Mouse (Mus musculus): ENCODE measurements around the gene Acer2. TPM values are rescaled to one million over a fixed set of nuclear protein-coding genes. Genes with fewer than 3 reads are reported as not detected.

Gene Acer2
- polyA plus RNA-seq, 1 experiment, result 8.8 TPM

- Histone ChIP-seq H3K36me3 (ENCODE audit: control insufficient read depth, insufficient read depth, low read length) (no peaks in the 10 kb centered on the region), H3K27ac (ENCODE audit: insufficient read depth, low read depth, low read length) (no peak overlapping the region), H3K4me1 (ENCODE audit: control insufficient read depth, insufficient read depth, insufficient read length, low read length) (peaks cover 5% of the 10 kb centered on the region; the same call in 1 of the 2 replicates), H3K27me3 (ENCODE audit: control insufficient read depth, insufficient read depth, low read length) (no peaks in the 10 kb centered on the region), H3K4me3 (ENCODE audit: low read depth, low read length) (no peak overlapping the region)
- TF ChIP-seq CTCF (IDR thresholded peaks at IDR 0.05; ENCODE audit: extremely low read depth, insufficient read length, insufficient replicate concordance, low read depth, low read length) (no peak), POLR2A (IDR thresholded peaks at IDR 0.05; ENCODE audit: low read depth, low read length) (no peak)
Observed at GRCm38 (mm10) chr4:86871988-86872387, 2.2 kb upstream of the Acer2 start.

- Histone ChIP-seq H3K27ac (ENCODE audit: insufficient read depth, low read depth, low read length) (no peak overlapping the region), H3K36me3 (ENCODE audit: control insufficient read depth, insufficient read depth, low read length) (no peaks in the 10 kb centered on the region), H3K4me3 (ENCODE audit: low read depth, low read length) (no peak overlapping the region), H3K27me3 (ENCODE audit: control insufficient read depth, insufficient read depth, low read length) (no peaks in the 10 kb centered on the region), H3K4me1 (ENCODE audit: control insufficient read depth, insufficient read depth, insufficient read length, low read length) (peaks cover 5% of the 10 kb centered on the region; the same call in 1 of the 2 replicates)
- TF ChIP-seq CTCF (IDR thresholded peaks at IDR 0.05; ENCODE audit: extremely low read depth, insufficient read length, insufficient replicate concordance, low read depth, low read length) (no peak), POLR2A (IDR thresholded peaks at IDR 0.05; ENCODE audit: low read depth, low read length) (no peak)
- 64% methylated on average over 4 of the region's 4 CpGs for WGBS
Observed at GRCm38 (mm10) chr4:86873072-86873471, 1.1 kb upstream of the Acer2 start.

- 91% methylated on average over 2 of the region's 2 CpGs for WGBS
- Histone ChIP-seq H3K4me3 (ENCODE audit: low read depth, low read length) (no peak overlapping the region), H3K4me1 (ENCODE audit: control insufficient read depth, insufficient read depth, insufficient read length, low read length) (peaks cover 5% of the 10 kb centered on the region; the same call in 1 of the 2 replicates), H3K27ac (ENCODE audit: insufficient read depth, low read depth, low read length) (no peak overlapping the region), H3K36me3 (ENCODE audit: control insufficient read depth, insufficient read depth, low read length) (no peaks in the 10 kb centered on the region), H3K27me3 (ENCODE audit: control insufficient read depth, insufficient read depth, low read length) (no peaks in the 10 kb centered on the region)
- TF ChIP-seq CTCF (IDR thresholded peaks at IDR 0.05; ENCODE audit: extremely low read depth, insufficient read length, insufficient replicate concordance, low read depth, low read length) (no peak), POLR2A (IDR thresholded peaks at IDR 0.05; ENCODE audit: low read depth, low read length) (no peak)
Observed at GRCm38 (mm10) chr4:86879477-86879876, 5.3 kb downstream of the Acer2 start.

GRCm38 (mm10) chr4:86881178-86881577 lies 7.0 kb downstream of the Acer2 start:
- no peaks in the 10 kb centered on the region for H3K27me3 ChIP-seq (ENCODE audit: control insufficient read depth, insufficient read depth, low read length)
- H3K36me3 ChIP-seq (ENCODE audit: control insufficient read depth, insufficient read depth, low read length), result no peaks in the 10 kb centered on the region
- no peak for TF ChIP-seq POLR2A (IDR thresholded peaks at IDR 0.05; ENCODE audit: low read depth, low read length)
- no peak for TF ChIP-seq CTCF (IDR thresholded peaks at IDR 0.05; ENCODE audit: extremely low read depth, insufficient read length, insufficient replicate concordance, low read depth, low read length)
- 70% methylated on average over 4 of the region's 4 CpGs for WGBS
- 0 out of 2 replicates have a peak, but pooled peaks cover 4% of the 10 kb centered on the region for H3K4me1 ChIP-seq (ENCODE audit: control insufficient read depth, insufficient read depth, insufficient read length, low read length)
- H3K4me3 ChIP-seq (ENCODE audit: low read depth, low read length), result no peak overlapping the region
- H3K27ac ChIP-seq (ENCODE audit: insufficient read depth, low read depth, low read length), result no peak overlapping the region

GRCm38 (mm10) chr4:86882413-86882812 lies 8.2 kb downstream of the Acer2 start:
- H3K4me3 ChIP-seq (ENCODE audit: low read depth, low read length), result no peak overlapping the region
- H3K4me1 ChIP-seq (ENCODE audit: control insufficient read depth, insufficient read depth, insufficient read length, low read length), result 0 out of 2 replicates have a peak, but pooled peaks cover 4% of the 10 kb centered on the region
- TF ChIP-seq CTCF (IDR thresholded peaks at IDR 0.05; ENCODE audit: extremely low read depth, insufficient read length, insufficient replicate concordance, low read depth, low read length), result no peak
- TF ChIP-seq POLR2A (IDR thresholded peaks at IDR 0.05; ENCODE audit: low read depth, low read length), result no peak
- H3K27ac ChIP-seq (ENCODE audit: insufficient read depth, low read depth, low read length), result no peak overlapping the region
- 47% methylated on average over 2 of the region's 2 CpGs for WGBS
- no peaks in the 10 kb centered on the region for H3K36me3 ChIP-seq (ENCODE audit: control insufficient read depth, insufficient read depth, low read length)
- no peaks in the 10 kb centered on the region for H3K27me3 ChIP-seq (ENCODE audit: control insufficient read depth, insufficient read depth, low read length)

- WGBS, result 35% methylated on average over 4 of the region's 4 CpGs
- no peak overlapping the region for H3K4me3 ChIP-seq (ENCODE audit: low read depth, low read length)
- H3K27ac ChIP-seq (ENCODE audit: insufficient read depth, low read depth, low read length), result no peak overlapping the region
- no peaks in the 10 kb centered on the region for H3K36me3 ChIP-seq (ENCODE audit: control insufficient read depth, insufficient read depth, low read length)
- TF ChIP-seq CTCF (IDR thresholded peaks at IDR 0.05; ENCODE audit: extremely low read depth, insufficient read length, insufficient replicate concordance, low read depth, low read length) (peak; percentile 63; the same call in 1 of the 2 replicates), POLR2A (IDR thresholded peaks at IDR 0.05; ENCODE audit: low read depth, low read length) (no peak)
- no peaks in the 10 kb centered on the region for H3K27me3 ChIP-seq (ENCODE audit: control insufficient read depth, insufficient read depth, low read length)
- H3K4me1 ChIP-seq (ENCODE audit: control insufficient read depth, insufficient read depth, insufficient read length, low read length), result 0 out of 2 replicates have a peak, but pooled peaks cover 4% of the 10 kb centered on the region
Observed at GRCm38 (mm10) chr4:86884945-86885344, 10.7 kb downstream of the Acer2 start.

GRCm38 (mm10) chr4:86885790-86886159 lies 11.6 kb downstream of the Acer2 start:
- WGBS, result 29% methylated on average over 12 of the region's 12 CpGs
- Histone ChIP-seq H3K36me3 (ENCODE audit: control insufficient read depth, insufficient read depth, low read length) (no peaks in the 10 kb centered on the region), H3K27me3 (ENCODE audit: control insufficient read depth, insufficient read depth, low read length) (no peaks in the 10 kb centered on the region), H3K4me1 (ENCODE audit: control insufficient read depth, insufficient read depth, insufficient read length, low read length) (0 out of 2 replicates have a peak, but pooled peaks cover 4% of the 10 kb centered on the region), H3K27ac (ENCODE audit: insufficient read depth, low read depth, low read length) (peak overlapping the region; percentile 23; the same call in 1 of the 2 replicates), H3K4me3 (ENCODE audit: low read depth, low read length) (peak overlapping the region; percentile 39)
- TF ChIP-seq CTCF (IDR thresholded peaks at IDR 0.05; ENCODE audit: extremely low read depth, insufficient read length, insufficient replicate concordance, low read depth, low read length) (no peak), POLR2A (IDR thresholded peaks at IDR 0.05; ENCODE audit: low read depth, low read length) (no peak)

Measured in small intestine, adult 2 months (tissue).